Mouse (Mus musculus) stomach, postnatal 0 days (tissue): ENCODE measurements around the gene Notch1. TPM values are rescaled to one million over a fixed set of nuclear protein-coding genes. Genes with fewer than 3 reads are reported as not detected.
A peak's percentile ranks its signal among the peaks of the same experiment; 100 is the strongest.

Source experiments
- ATAC-seq: fragments of 200-750 bp; cut with Nextera tagmentation; 2 replicates; pipeline ENCODE4 v1.8.0; 2017; ENCODE audit not compliant: low FRiP score, low TSS enrichment
- DNase-seq: peaks from one replicate; pipeline ENCODE4 v3.0.0-alpha.2; 2016; ENCODE audit warnings: low spot score
- H3K27ac ChIP-seq: fragments of 300-500 bp; sonication (generic); replicated peaks from 2 replicates; pipeline ENCODE4 v1.5.1; 2014; ENCODE audit warnings: mild to moderate bottlenecking, control low read depth
- H3K27me3 ChIP-seq: fragments of 300-500 bp; sonication (generic); 2 replicates; pipeline ENCODE4 v1.6.1; 2014; ENCODE audit warnings: low read length; ENCODE audit not compliant: control insufficient read depth, insufficient read depth
- H3K36me3 ChIP-seq: fragments of 300-500 bp; sonication (generic); 2 replicates; pipeline ENCODE4 v1.6.1; 2014; ENCODE audit warnings: low read length, mixed read lengths; ENCODE audit not compliant: control insufficient read depth, insufficient read depth
- H3K4me1 ChIP-seq: fragments of 300-500 bp; sonication (generic); replicated peaks from 2 replicates; pipeline ENCODE4 v1.6.1; 2014; ENCODE audit warnings: antibody characterized with exemption; ENCODE audit not compliant: control insufficient read depth, insufficient read depth
- H3K4me2 ChIP-seq: fragments of 300-500 bp; sonication (generic); replicated peaks from 2 replicates; pipeline ENCODE4 v1.6.1; 2014; ENCODE audit warnings: low read depth, mild to moderate bottlenecking, control low read depth, moderate library complexity
- H3K4me3 ChIP-seq: fragments of 300-500 bp; sonication (generic); 2 replicates; pipeline ENCODE4 v1.5.1; 2014; ENCODE audit warnings: low read depth, low read length, control low read depth
- H3K9ac ChIP-seq: fragments of 300-500 bp; sonication (generic); 2 replicates; pipeline ENCODE4 v1.6.1; 2014; ENCODE audit warnings: mild to moderate bottlenecking, low read length, control low read depth, mixed read lengths
- H3K9me3 ChIP-seq: fragments of 300-500 bp; sonication (generic); 2 replicates; pipeline ENCODE4 v1.6.1; 2016; ENCODE audit warnings: low read length; ENCODE audit not compliant: control insufficient read depth
- CTCF ChIP-seq: IDR thresholded peaks from 2 replicates; pipeline ENCODE4 v1.5.1; 2016; ENCODE audit warnings: antibody characterized with exemption, low read depth, mild to moderate bottlenecking, moderate library complexity
- EP300 ChIP-seq: optimal IDR thresholded peaks from 2 replicates; pipeline ENCODE3; 2016; ENCODE audit warnings: antibody characterized with exemption
- WGBS: fragments of 180-500 bp; shearing (Covaris S2); extraction: QIAGEN DNeasy Blood & Tissue Kit; methylation state at CpG from one replicate; pipeline ENCODE4 v1.1.7; 2014; 5-methylcytosine and 5-hydroxymethylcytosine counted together
- polyA plus RNA-seq: library from polyadenylated mRNA; unstranded; fragments of >200 nt; fragmentation: Nextera tagmentation; extraction: Ambion mirVana; gene quantifications from 2 replicates; pipeline ENCODE4 v1.2.1, GENCODE M21; 2015

Notch1 gene
- polyA plus RNA-seq, 1 experiment from 2014 or later: 4.8 TPM

DNA sequence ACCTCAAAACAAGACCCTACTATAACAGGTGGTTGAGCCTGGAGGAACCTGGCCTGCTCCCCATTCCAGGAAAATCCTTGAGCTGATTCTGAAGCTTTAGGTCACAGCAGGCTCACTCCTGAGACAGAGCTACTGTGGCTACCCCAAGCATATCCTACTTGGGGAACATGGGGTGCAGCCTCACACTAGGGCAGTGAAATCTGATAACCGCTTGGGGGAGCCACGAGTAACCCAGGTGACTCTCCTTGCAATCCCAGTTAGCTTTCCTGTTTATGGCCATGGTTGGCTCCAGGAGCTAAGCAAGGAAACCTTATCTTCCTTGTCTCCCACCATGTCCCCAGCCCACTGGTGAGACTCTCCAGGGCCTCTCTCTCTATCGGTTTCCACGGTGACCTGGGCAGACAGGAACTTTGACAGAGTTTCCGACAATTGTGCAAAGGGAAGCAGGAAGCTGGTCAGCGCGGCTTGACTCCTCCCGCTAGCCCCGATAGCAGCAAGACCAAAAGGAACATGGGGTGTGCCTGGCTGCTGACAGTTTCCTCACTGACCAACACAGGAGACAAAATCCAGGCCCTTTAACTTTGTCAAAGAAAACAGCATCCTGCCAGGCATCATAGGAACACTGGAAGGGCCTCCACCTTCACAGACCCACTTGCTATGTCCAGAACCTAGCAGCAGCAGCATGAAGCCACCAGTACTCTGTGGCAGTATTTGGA lies 41.5 kb downstream of the Notch1 start:
- 0 out of 2 replicates have a peak overlapping the region, but pooled peaks have one; percentile 13 for H3K9ac ChIP-seq
- H3K4me3 ChIP-seq: no peak overlapping the region
- H3K4me2 ChIP-seq: no peak overlapping the region
- 47% methylated on average over 9 of the region's 9 CpGs for WGBS
- ATAC-seq (peak; percentile 42), DNase-seq (peak; percentile 66)
- no peaks in the 10 kb centered on the region for H3K4me1 ChIP-seq
- H3K9me3 ChIP-seq: no peaks in the 10 kb centered on the region
- H3K27ac ChIP-seq: peak overlapping the region; percentile 70
- H3K36me3 ChIP-seq: peaks cover 46% of the 10 kb centered on the region
- no peaks in the 10 kb centered on the region for H3K27me3 ChIP-seq
- peak; percentile 63 for TF ChIP-seq CTCF
- TF ChIP-seq EP300: no peak

DNA sequence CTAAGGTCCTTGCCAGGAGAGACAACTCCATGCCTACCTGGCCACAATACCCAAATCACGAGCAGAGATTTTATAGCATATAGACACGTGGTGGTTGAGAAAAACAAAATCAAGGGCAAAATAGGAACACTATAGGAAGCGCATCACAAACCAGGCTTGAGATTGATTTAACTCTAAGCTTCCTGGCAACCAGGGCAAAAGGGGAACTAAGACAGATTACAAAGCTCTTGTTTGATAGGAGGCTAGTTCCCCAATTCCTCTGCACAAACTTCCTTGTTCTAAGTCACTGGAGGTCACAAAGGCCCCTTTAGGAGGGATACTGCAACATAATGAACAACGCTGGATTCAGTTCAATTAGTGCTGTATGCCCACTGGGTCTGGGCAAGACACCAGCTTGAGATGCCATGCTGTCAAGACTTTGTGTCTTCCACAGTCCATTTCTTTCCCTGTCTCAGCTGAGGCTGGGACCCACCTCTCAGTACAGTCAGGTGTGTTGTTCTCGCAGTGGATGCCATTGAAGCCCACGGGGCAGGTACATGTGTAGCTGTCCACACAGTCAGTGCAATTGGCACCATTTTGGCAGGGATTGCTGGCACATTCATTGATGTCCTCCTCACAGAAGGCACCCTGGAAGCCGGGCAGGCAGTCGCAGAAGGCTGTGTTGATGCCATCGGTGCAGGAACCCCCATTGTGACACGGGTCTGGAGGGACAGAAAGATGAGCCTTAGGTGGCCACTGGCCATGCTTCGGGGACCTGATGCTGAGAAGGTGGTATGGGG lies 44.0 kb downstream of the Notch1 start:
- Histone ChIP-seq H3K27ac (no peak overlapping the region), H3K4me1 (no peaks in the 10 kb centered on the region), H3K36me3 (peaks cover 45% of the 10 kb centered on the region), H3K9me3 (no peaks in the 10 kb centered on the region), H3K4me2 (no peak overlapping the region), H3K9ac (no peak overlapping the region), H3K4me3 (no peak overlapping the region), H3K27me3 (no peaks in the 10 kb centered on the region)
- 84% methylated on average over 11 of the region's 11 CpGs for WGBS
- ATAC-seq (no peak), DNase-seq (no peak)
- TF ChIP-seq EP300 (no peak), CTCF (no peak)

DNA sequence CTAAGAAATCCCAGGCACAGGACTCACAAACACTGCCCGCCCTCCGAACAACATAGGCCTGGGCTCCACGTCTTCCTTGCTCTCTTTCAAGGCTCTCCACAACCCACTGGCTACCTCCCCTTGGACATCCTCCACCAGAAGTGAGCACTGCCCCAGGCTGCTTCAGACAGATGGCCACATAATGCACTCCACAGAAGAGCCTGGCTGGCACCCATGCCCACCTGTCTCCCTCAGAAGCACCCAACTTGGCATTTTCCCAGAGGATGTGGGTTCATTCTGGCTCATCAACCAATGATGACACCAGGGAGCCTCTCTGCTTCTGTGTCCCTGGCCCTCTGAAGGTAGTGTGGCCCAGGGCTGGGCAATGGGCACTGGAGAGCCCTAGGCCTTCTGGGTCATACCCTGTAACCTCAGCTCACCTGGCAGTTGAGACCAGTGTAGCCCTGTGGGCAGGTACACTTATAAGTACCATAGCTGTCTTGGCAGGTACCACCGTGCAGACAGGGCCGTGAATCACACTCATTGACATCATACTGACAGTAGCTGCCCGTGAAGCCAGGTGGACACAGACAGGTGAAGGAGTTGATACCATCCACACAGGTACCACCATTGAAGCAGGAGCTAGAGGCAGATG lies 44.7 kb downstream of the Notch1 start:
- H3K9me3 ChIP-seq: no peaks in the 10 kb centered on the region
- H3K9ac ChIP-seq: no peak overlapping the region
- no peak overlapping the region for H3K4me3 ChIP-seq
- no peak overlapping the region for H3K4me2 ChIP-seq
- no peak overlapping the region for H3K27ac ChIP-seq
- no peaks in the 10 kb centered on the region for H3K27me3 ChIP-seq
- H3K4me1 ChIP-seq: no peaks in the 10 kb centered on the region
- WGBS: 91% methylated on average over 6 of the region's 6 CpGs
- ATAC-seq (no peak), DNase-seq (no peak)
- H3K36me3 ChIP-seq: peaks cover 44% of the 10 kb centered on the region
- TF ChIP-seq CTCF: no peak
- TF ChIP-seq EP300: no peak

DNA sequence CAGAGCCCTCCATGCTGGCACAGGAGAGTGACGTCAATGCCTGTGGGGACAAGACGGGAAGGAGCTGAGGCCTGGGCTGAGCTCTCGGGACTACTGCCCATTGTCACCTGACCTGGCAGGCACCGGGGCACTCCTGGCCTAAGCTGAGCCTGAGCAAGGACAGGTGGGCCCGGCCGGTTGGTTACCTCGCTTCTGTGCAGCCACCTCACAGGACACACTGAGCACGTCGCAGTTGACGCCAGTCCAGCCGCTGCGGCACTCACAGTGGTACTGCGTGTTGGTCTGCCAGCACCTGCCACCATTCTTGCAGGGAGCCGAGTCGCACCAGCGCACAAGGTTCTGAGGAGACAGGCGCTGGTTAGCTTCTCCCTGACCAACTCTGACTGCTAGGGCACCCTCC lies 45.5 kb downstream of the Notch1 start:
- no peak overlapping the region for H3K27ac ChIP-seq

DNA sequence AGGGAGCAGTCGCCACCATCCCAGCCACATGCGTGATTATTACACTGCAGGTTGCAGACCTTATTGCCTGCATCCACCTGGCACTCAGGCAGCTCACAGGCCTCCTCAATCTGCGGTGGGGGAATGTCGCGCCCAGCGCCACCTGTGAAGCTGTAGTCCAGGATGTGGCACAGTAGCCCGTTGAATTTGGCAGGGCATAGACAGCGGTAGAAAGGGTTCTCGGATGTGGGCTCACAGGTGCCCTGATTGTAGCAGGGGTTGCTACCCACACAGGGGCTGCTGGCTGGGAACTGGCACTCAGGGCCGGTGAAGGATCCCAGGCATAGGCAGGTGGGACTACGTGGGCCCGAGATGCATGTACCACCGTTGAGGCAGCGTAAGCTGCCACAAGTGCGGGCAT lies 48.1 kb downstream of the Notch1 start:
- Histone ChIP-seq H3K4me2 (no peak overlapping the region), H3K36me3 (peaks cover 49% of the 10 kb centered on the region), H3K4me3 (no peak overlapping the region), H3K27me3 (no peaks in the 10 kb centered on the region), H3K4me1 (no peaks in the 10 kb centered on the region), H3K9me3 (no peaks in the 10 kb centered on the region), H3K27ac (no peak overlapping the region), H3K9ac (no peak overlapping the region)
- ATAC-seq (no peak), DNase-seq (no peak)
- 96% methylated on average over 15 of the region's 15 CpGs for WGBS
- TF ChIP-seq EP300: no peak
- no peak for TF ChIP-seq CTCF

More for the DNA sequence above, 45.5 kb downstream of the Notch1 start:
- Histone ChIP-seq H3K9ac (no peak overlapping the region), H3K9me3 (no peaks in the 10 kb centered on the region), H3K4me1 (no peaks in the 10 kb centered on the region), H3K27me3 (no peaks in the 10 kb centered on the region), H3K4me3 (no peak overlapping the region), H3K36me3 (peaks cover 49% of the 10 kb centered on the region), H3K4me2 (no peak overlapping the region)
- WGBS: 89% methylated on average over 17 of the region's 17 CpGs
- ATAC-seq (no peak), DNase-seq (no peak)
- TF ChIP-seq EP300: no peak
- TF ChIP-seq CTCF: no peak

DNA sequence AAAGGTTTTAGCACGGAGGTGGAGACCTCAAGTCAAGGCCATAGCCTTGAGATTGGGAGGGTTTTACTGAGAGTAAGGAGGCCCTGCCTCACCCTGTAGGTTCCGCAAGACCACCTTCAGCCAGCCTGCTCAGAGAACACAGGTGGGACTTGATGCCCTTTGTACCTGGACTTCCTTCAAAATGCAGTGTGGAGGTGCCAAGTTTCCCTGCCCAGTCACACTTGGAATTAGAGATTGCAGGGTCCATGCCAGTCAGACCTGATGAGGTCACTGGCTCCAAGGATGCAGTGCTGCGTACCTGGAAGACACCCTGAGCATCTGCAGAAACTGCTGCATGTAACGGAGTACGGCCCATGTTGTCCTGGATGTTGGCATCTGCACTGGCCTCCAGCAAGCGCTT lies 53.1 kb downstream of the Notch1 start:
- WGBS: 93% methylated on average over 6 of the region's 6 CpGs
- H3K4me3 ChIP-seq: no peak overlapping the region

More for the DNA sequence above, 53.1 kb downstream of the Notch1 start:
- Histone ChIP-seq H3K27me3 (no peaks in the 10 kb centered on the region), H3K27ac (no peak overlapping the region), H3K9ac (no peak overlapping the region), H3K36me3 (peaks cover 51% of the 10 kb centered on the region), H3K4me2 (no peak overlapping the region), H3K9me3 (no peaks in the 10 kb centered on the region), H3K4me1 (no peaks in the 10 kb centered on the region)
- ATAC-seq (no peak), DNase-seq (no peak)
- TF ChIP-seq CTCF (no peak), EP300 (no peak)
